Mouse (Mus musculus) forebrain, embryonic 11.5 days (tissue): ENCODE results near the gene Med17. TPM values are rescaled to one million over a fixed set of nuclear protein-coding genes. Genes with fewer than 3 reads are reported as not detected.

Experiments
- ATAC-seq: fragments of 200-750 bp; cut with Nextera tagmentation; replicated peaks from 2 replicates; pipeline ENCODE4 v1.8.0; 2017; ENCODE audit warnings: moderate TSS enrichment; ENCODE audit not compliant: low FRiP score
- DNase-seq: peaks from one replicate; pipeline ENCODE4 v3.0.0-alpha.2; 2017; ENCODE audit warnings: low spot score
- H3K27ac ChIP-seq: fragments of 300-500 bp; sonication (generic); 2 replicates; pipeline ENCODE4 v1.5.1; 2014; ENCODE audit warnings: low read depth, low read length
- H3K27me3 ChIP-seq: fragments of 300-500 bp; sonication (generic); 2 replicates; pipeline ENCODE4 v1.6.1; 2014; ENCODE audit warnings: mild to moderate bottlenecking, low read length, mixed read lengths; ENCODE audit not compliant: control insufficient read depth, insufficient read depth
- H3K36me3 ChIP-seq: fragments of 300-500 bp; sonication (generic); 2 replicates; pipeline ENCODE4 v1.6.1; 2014; ENCODE audit warnings: mild to moderate bottlenecking, low read length, moderate library complexity, mixed read lengths; ENCODE audit not compliant: control insufficient read depth, insufficient read depth
- H3K4me1 ChIP-seq: fragments of 300-500 bp; sonication (generic); replicated peaks from 2 replicates; pipeline ENCODE4 v1.6.1; 2014; ENCODE audit warnings: low read length, mixed read lengths; ENCODE audit not compliant: control insufficient read depth, insufficient read depth
- H3K4me2 ChIP-seq: fragments of 300-500 bp; sonication (generic); 2 replicates; pipeline ENCODE4 v1.6.1; 2014; ENCODE audit warnings: low read depth, mild to moderate bottlenecking, low read length, moderate library complexity, mixed read lengths; ENCODE audit not compliant: severe bottlenecking
- H3K4me3 ChIP-seq: fragments of 300-500 bp; sonication (generic); 2 replicates; pipeline ENCODE4 v1.5.1; 2014; ENCODE audit warnings: low read depth, low read length
- H3K9ac ChIP-seq: fragments of 300-500 bp; sonication (generic); 2 replicates; pipeline ENCODE4 v1.6.1; 2014; ENCODE audit warnings: low read length
- H3K9me3 ChIP-seq: fragments of 300-500 bp; sonication (generic); 2 replicates; pipeline ENCODE4 v1.6.1; 2016; ENCODE audit warnings: low read length, mixed read lengths; ENCODE audit not compliant: control insufficient read depth
- WGBS: fragments of 180-500 bp; shearing (Covaris S2); extraction: QIAGEN DNeasy Blood & Tissue Kit; methylation state at CpG from one replicate; pipeline ENCODE4 v1.1.7; 2014; 5-methylcytosine and 5-hydroxymethylcytosine counted together
- polyA plus RNA-seq: library from polyadenylated mRNA; unstranded; fragments of >200 nt; fragmentation: Nextera tagmentation; extraction: Ambion mirVana; gene quantifications from 2 replicates; pipeline ENCODE4 v1.2.1, GENCODE M21; 2014

The Med17 gene
- polyA plus RNA-seq, 1 experiment from 2014 or later, result 47.7 TPM

DNA sequence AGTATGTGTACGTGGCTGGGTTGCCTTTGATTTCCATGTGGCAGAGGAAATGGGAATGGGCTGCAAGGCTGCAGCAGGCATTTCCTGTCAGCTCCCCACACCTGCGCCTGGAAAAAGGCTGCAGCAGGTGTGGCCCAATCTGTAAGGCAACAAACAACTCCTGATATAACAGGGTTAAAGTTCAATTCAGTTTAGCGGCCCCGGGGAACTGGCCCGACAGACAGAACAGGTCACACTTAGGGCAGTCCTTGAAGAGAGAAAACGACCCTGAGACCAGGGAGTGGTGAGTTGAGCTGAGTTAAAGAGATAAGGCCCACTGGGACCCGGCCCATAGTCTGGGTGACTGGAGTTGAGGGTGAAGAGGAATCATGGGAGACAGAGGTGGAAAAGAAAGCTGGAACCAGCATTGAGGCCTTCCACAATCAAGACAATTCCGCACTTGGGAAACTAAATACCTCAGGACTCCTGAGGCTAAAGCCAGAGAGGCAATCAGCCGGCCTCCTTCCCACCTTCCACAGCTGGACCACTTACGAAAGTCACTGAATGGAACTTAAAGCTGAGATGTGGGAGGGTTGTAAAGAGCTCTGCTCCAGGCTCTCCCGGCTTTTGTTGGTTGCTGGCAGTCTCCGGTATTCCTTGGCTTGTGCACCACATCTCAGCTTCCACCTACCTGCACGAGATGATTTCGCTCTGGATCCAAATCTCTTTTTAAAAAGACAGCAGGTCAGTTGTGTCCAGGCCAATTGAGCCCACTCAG lies 34.2 kb downstream of the Med17 start:
- WGBS, result 82% methylated on average over 14 of the region's 14 CpGs
- Histone ChIP-seq H3K27me3 (no peaks in the 10 kb centered on the region), H3K9ac (no peak overlapping the region), H3K4me3 (no peak overlapping the region), H3K4me2 (no peak overlapping the region), H3K9me3 (no peaks in the 10 kb centered on the region), H3K36me3 (no peaks in the 10 kb centered on the region), H3K27ac (no peak overlapping the region), H3K4me1 (no peaks in the 10 kb centered on the region)
- ATAC-seq (no peak), DNase-seq (no peak)

DNA sequence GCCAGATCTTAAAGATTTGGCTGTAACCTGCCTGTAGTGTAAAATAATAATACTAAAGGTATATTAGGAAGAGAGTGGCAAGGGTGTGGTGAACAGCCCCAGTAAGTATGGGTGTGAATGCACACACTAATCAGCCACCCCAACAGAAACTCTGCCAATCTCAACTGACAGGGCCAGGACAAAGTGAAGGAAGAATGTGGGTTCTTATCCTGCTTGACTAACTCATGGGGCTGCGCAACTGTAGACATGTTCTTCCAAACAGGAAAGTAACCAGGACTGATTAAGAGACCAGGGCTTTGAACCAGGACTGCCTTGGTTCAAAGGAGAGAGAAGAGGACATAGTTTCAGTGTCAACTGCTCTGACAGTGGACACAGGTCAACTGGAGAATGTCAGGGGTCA lies 37.6 kb downstream of the Med17 start:
- ATAC-seq (no peak), DNase-seq (no peak)
- no peaks in the 10 kb centered on the region for H3K27me3 ChIP-seq
- no peak overlapping the region for H3K9ac ChIP-seq
- H3K27ac ChIP-seq, result no peak overlapping the region
- H3K36me3 ChIP-seq, result no peaks in the 10 kb centered on the region
- H3K4me1 ChIP-seq, result no peaks in the 10 kb centered on the region
- no peak overlapping the region for H3K4me3 ChIP-seq
- H3K4me2 ChIP-seq, result no peak overlapping the region
- WGBS, result 85% methylated on average over 1 of the region's 1 CpGs
- H3K9me3 ChIP-seq, result no peaks in the 10 kb centered on the region

DNA sequence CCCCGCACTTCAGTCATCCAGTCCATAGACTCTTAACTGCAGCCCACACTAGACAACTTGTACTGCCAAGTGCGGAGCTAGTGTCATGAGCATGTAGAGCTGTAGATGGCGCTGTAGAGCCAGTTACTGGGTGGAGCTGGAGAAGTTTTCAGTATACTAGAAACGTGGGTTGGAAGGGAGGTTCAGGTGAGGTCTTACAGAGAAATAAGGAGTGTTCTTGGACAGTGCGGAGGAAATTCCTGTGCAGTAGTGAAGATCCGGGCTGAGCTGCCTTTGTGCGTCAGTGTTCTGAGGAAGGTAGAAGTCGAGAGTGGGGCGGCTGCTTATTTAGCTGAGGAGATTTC lies 38.2 kb downstream of the Med17 start:
- Histone ChIP-seq H3K4me1 (no peaks in the 10 kb centered on the region), H3K27me3 (no peaks in the 10 kb centered on the region), H3K27ac (no peak overlapping the region), H3K4me3 (no peak overlapping the region), H3K4me2 (no peak overlapping the region), H3K9me3 (no peaks in the 10 kb centered on the region), H3K36me3 (no peaks in the 10 kb centered on the region), H3K9ac (no peak overlapping the region)
- 45% methylated on average over 9 of the region's 9 CpGs for WGBS
- DNase-seq, result peak; percentile 73
- ATAC-seq, result no peak

DNA sequence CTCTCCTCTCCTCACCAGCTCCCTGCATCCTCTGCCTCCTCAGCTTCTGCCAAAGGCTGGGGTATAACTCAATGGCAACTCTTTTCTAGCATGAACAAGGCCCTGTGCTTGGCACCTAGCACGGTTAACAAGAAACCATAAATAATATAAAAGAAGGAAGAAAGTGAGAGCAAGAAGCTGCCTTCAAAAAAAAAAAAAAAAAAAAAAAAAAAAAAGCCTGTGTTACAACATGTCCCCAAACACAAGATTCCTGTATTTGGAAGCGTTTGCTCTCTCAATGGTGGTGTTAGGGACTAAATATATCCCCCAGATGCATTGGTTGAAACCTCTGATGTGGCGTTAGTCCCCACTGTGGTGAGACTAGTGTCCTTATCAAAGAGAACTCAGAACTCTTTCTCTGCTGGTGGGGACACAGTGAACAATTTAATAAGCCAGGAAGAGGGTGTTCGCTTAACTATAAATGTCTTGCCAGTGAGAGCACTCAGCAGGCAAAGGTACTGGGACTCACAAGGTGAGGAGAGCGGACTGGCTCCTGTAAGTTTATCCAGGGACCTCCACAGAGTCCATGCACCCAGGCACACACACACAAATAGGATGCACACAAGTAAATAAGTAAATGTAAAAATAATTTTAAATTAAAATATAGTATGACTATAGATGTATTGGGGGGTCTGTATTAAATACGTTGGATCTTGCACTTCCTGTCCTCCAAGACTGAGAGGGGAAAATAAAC lies 38.7 kb downstream of the Med17 start:
- no peaks in the 10 kb centered on the region for H3K36me3 ChIP-seq
- no peak overlapping the region for H3K4me3 ChIP-seq
- H3K9ac ChIP-seq, result no peak overlapping the region
- no peak overlapping the region for H3K4me2 ChIP-seq
- no peak for DNase-seq
- H3K27ac ChIP-seq, result no peak overlapping the region
- H3K4me1 ChIP-seq, result no peaks in the 10 kb centered on the region
- 76% methylated on average over 6 of the region's 6 CpGs for WGBS
- H3K27me3 ChIP-seq, result no peaks in the 10 kb centered on the region
- no peak for ATAC-seq
- no peaks in the 10 kb centered on the region for H3K9me3 ChIP-seq

DNA sequence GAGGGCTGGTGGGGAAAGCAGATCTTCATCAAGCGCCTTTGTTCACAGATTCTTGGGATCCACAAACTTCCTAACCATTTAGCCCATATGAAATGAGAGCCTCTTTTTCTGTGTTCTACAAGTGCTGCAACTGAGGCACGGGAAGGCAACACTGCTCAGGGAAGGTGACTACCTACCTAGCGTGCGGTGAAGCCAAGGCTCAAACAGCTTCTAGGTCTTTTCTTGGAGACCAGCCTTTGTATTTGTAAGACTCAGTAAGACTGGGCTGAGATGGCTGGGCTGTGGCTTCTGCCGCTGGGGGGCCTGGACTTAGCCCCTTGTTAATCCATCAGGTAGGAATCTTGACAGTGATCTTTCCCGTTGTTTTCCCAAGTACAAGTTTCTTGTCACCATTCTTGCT lies 39.7 kb downstream of the Med17 start:
- no peak overlapping the region for H3K4me2 ChIP-seq
- H3K9ac ChIP-seq, result no peak overlapping the region
- H3K9me3 ChIP-seq, result no peaks in the 10 kb centered on the region
- no peaks in the 10 kb centered on the region for H3K4me1 ChIP-seq
- no peak overlapping the region for H3K4me3 ChIP-seq
- no peaks in the 10 kb centered on the region for H3K36me3 ChIP-seq
- DNase-seq (no peak), ATAC-seq (no peak)
- WGBS, result 94% methylated on average over 6 of the region's 6 CpGs
- no peaks in the 10 kb centered on the region for H3K27me3 ChIP-seq
- H3K27ac ChIP-seq, result no peak overlapping the region

DNA sequence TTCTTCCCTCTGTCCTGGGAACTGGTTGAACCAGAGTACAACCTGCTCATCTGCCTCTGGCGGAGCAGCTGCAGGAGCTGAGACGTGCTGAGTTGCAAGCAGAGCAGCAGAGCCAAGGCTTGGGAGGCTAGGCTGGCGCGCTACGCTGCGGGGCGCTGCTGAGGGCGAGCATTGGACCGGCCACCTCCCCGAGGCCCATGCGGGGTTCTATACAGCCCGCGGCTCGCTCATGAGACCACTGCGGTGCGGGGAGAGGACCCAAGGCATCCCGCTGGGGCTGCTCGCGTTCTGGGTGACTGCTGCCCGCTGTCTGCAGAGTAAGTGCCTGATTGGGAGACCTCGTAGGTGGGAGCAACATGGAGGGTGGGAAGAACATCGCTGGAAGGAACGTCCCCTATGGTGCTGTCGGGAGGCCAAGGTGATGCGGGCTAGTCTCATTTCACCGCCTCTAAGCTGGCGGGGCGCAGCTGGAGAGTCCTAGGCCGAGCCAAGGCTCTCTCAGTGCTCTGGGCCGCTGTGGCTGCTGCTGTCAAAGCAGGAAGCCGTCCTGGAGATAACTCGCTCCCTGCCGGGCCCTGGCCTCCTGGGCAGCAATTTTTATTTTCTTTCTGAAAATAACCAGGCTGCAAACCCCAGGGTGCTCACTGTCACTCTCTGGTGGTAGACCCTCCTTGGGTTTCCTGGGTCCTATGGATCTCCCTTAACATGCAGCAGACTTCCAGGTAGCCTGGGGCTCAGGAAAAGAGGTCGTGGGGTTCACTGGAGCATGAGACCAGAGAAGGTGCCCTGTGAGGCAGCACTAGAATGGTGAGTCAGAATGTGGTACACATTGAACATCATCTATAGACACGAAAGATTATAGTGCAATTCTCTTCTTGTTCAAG lies 40.4 kb downstream of the Med17 start, which contains the start of gene Vstm5:
TSS of gene Vstm5 (plus strand) at position 4 of the 884 bp plus-strand sequence.
- Histone ChIP-seq H3K27ac (no peak within 1 kb of the TSS), H3K27me3 (no peaks in the 10 kb centered on the region), H3K9me3 (no peaks in the 10 kb centered on the region), H3K4me2 (peak within 1 kb of the TSS; percentile 78), H3K4me1 (no peaks in the 10 kb centered on the region), H3K36me3 (no peaks in the 10 kb centered on the region), H3K4me3 (peak within 1 kb of the TSS; percentile 41), H3K9ac (peak within 1 kb of the TSS; percentile 63)
- DNase-seq, result peak; percentile 69
- WGBS, result 7% methylated on average over 35 of the region's 35 CpGs
- ATAC-seq, result peak; percentile 83

DNA sequence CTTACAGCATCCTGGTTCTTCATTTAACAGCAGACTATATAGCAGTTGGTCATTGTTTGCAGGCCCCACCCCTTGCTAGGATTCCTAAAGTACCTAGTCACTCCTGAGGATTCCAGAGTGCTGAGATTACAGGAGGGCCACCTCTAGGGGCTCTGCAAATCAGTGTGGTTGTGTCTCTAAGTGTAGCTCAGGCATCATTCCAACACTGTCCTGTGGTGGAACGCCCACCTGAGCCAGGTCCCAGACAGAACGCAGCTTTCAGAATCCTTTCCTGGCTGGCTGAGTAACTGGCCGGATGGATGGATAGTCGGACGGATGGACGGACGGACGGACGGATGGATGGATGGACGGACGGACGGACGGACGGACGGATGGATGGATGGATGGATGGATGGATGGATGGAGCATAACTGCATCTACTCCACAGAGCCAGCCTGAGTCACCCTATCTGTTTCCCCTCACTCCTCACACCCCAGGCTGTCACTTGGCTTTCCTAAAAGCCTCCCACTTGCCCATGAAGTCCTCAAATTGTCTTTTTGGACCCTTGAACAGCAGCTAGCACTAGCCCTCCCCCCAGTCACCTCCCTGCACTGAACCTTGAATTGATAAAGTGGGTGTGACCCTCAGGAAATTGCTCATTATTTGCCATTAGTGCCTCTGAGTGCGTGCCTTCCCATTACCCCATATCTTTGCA lies 41.3 kb downstream of the Med17 start:
- Histone ChIP-seq H3K4me3 (peak overlapping the region; percentile 41), H3K9me3 (no peaks in the 10 kb centered on the region), H3K36me3 (no peaks in the 10 kb centered on the region), H3K9ac (peak overlapping the region; percentile 63; the same call in 1 of the 2 replicates), H3K27ac (no peak overlapping the region), H3K4me1 (no peaks in the 10 kb centered on the region), H3K4me2 (peak overlapping the region; percentile 78), H3K27me3 (no peaks in the 10 kb centered on the region)
- WGBS, result 75% methylated on average over 16 of the region's 16 CpGs
- DNase-seq, result no peak
- ATAC-seq, result 0 out of 2 replicates have a peak, but pooled peaks have one; percentile 18
